ENCODE assay signal across 1 mouse cellular context in genomic region chr19:29666164-29666563, GRCm38 (mm10).
TF ChIP-seq lines count a peak whose summit lies in the region.

No protein-coding gene starts in this region.

TF ChIP-seq in MEL, 35 proteins besides CTCF, POLR2A, EP300 and RAD21 (continued from another document):
- peak; percentile 82 for TF ChIP-seq ETS1 (IDR thresholded peaks at IDR 0.05; ENCODE audit: low read depth, low read length)
- 0 out of 2 replicates have a peak, but pooled peaks have one; percentile 9 for TF ChIP-seq ELF1 (IDR thresholded peaks at IDR 0.05; ENCODE audit: low read depth, low read length)
- TF ChIP-seq NRF1 (IDR thresholded peaks at IDR 0.05; ENCODE audit: insufficient read depth, low read depth, low read length, poor library complexity, severe bottlenecking), result no peak
- peak; percentile 99 for TF ChIP-seq RCOR1 (IDR thresholded peaks at IDR 0.05; ENCODE audit: low read depth, low read length)
- no peak; the same call in 1 of the 2 replicates for TF ChIP-seq SIN3A (IDR thresholded peaks at IDR 0.05; ENCODE audit: low read length)
- no peak for TF ChIP-seq NELFE (IDR thresholded peaks at IDR 0.05; ENCODE audit: low read depth, low read length)
- TF ChIP-seq BHLHE40 (IDR thresholded peaks at IDR 0.05; ENCODE audit: borderline replicate concordance, low read depth, low read length), result 0 out of 2 replicates have a peak, but pooled peaks have one; percentile 22
